Mouse (Mus musculus): Measurements from ENCODE around the gene Rbms3.

The Rbms3 gene

GRCm38 (mm10) chr9:116903304-116903993, 726.3 kb downstream of the Rbms3 start:
- peak; percentile 70 for DNase-seq (ENCODE audit: low read depth)

- DNase-seq (ENCODE audit: low read depth) = no peak
Measured at GRCm38 (mm10) chr9:116899403-116899802, 730.3 kb downstream of the Rbms3 start.

DNA sequence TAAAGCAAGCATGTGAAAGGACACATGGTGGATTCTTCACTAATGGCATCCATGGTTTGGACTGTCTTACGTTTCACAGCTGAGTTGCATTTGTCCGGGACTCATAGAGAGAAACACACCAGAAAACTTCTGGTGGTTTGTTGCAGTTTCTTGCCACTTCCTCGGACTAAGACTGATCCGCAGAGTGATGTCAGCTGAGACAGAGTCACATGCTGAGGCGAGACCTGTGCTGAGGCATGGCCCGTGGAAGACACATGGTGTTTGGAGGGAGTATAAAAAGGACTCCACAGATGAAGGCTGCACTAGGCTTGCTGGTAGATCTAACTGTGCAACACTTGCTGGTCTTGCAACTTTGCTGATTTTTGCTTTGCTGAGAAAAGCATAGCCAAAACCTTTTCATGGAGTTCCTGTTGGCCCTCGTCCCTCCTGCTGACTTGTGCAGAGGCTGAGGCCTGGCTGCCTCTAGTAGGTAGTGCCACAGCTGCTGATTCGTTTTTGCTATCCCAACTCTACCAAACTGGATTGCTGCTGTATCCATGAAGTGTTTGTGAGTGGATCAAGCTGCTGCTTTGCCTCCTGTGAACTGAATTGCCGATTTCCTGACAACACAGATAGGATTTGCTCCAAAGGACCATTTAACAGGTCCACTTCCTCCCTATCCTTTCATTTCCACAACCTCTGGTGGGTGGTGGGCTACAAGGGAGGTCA, 742.6 kb downstream of the Rbms3 start:
- no peak for DNase-seq (ENCODE audit: low read depth)

DNA sequence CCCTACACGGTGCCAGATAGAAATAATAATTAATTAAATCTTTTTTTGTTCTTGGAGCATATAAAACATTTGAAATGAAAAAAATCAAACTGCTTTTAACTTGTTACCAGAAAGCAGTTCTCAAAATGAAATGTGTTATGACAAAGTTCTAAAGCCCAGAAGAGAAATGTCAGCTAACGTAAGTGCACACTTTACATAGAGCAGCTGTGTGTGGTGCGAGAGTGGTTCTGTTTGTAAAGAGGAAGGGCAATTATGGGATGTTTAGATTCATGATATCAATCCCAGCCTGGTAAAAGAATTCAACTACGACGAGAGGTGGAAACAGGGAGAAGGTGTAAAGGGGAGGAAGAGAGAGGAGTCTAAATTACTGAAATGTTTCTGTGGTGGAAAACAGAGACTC, 744.1 kb downstream of the Rbms3 start:
- DNase-seq (ENCODE audit: low read depth) = no peak

DNA sequence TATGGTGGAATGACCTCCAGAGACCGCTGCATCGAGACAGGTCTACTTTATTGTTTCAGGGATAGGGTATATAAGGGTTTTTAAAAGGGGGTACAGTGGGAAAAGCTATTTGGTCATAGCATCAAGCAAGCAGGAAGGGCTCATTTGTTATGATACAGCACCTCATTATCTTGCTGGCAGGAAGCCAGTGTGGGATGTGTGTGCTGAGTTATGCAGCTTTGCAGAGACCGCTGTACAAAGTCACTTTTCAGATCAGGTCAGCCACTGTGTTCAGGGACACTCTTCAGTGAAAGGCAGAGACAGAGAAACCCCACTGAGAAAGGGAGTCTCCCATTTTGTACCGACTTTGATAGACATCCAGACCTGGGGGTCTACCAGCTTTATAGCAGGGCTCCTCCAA, 749.2 kb downstream of the Rbms3 start:
- no peak for DNase-seq (ENCODE audit: low read depth)

GRCm38 (mm10) chr9:116879600-116880457, 749.9 kb downstream of the Rbms3 start:
- DNase-seq (ENCODE audit: low read depth) = no peak

DNA sequence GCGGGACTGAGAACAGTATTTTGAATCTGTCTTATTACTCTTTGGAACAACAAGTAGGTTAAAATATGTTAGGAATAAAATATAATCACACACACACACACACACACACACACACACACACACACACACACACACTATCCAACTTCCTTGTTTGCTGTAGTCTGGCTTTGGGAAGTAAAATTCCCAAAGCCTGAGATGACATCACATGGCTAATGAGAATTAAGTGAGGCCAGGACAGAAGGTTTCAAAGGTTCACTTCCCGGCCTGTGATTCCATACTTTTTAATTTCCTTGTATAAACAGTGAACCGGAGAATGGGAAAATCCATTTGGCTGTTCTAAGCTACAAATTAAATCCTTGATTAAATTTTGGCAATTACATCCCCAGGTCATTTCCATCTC, 752.9 kb downstream of the Rbms3 start:
- no peak for DNase-seq (ENCODE audit: low read depth)

DNA sequence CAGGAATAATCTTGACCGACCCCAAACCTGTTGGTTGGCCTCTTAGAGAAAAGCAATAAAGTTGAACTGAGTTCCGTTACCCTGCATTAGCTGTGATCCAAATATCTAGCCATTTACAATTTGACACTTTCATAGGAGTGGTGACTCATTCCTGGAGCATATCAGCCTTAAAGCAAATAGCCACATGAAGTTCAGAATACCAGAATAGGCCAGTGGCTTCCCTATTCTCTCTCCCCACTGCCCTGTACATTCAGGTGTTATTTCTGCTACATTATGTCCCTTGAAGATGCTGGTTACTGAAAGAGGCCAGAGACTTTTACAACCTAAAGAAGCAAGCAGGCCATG, 755.8 kb downstream of the Rbms3 start:
- no peak for DNase-seq (ENCODE audit: low read depth)

DNA sequence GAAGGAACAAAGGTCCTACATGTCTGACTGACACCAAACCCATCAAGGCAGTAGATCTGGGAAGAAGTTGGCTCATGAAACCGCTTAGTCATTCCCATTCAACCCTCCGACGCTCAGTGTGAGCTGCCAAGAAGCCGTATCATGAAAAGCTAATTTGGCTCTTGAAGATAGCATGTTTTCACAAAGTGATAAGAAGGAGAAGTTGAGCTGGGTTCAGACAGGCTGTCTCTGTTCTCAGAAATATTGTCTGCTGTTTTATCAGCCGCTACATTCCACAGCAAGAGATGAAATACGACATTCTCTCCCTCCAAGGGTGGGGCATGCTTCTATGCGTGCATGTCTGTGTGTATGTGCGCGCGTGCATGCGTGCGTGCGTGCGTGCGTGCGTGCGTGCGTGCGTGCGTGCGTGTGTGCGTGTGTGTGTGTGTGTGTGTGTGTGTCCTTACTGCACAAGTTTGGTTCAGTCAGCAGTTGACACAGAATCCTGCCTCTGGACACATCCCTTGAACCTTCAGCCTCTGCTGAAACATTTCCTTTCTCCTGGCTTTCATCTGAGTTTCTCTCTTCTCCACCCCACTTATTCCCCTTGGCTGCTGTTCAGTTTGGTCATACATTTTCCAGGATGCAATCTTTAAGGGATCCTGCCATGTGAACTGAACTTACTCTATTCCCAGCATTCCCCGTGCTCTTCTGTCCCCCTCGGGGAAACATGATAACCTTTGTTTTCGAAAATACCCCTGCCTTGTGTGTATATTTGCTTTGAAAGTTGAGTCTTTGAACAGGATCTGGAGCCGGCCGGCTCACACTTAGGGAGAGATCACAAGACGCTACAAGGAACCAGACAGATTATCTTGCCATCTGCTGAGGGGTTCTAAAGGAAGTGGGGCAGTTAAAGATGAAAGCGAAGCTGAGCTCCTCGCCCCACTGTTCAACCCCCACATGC, 756.4 kb downstream of the Rbms3 start:
- peak; percentile 56 for DNase-seq (ENCODE audit: low read depth)

GRCm38 (mm10) chr9:116872346-116872745, 757.4 kb downstream of the Rbms3 start:
- DNase-seq (ENCODE audit: low read depth) = no peak

DNA sequence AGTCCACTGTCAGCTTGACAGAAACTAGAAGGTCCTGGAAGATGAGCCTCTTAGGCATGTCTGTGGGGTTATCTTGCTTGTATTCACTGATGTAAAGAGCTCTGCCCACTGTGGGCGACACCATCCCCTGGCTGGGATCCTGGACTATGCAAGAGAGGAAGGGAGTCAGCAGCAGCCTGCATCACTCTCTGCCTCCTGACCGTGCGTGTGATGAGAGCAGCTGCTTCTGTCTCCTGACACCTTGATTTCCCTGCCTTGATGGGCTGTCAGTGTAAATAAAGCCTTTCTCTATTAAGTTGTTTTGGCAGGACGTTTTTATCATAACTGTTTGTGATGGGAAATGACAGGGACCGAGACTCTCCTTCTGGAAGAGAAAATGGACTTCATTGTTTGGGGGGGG, 758.1 kb downstream of the Rbms3 start:
- DNase-seq (ENCODE audit: low read depth) = no peak

DNA sequence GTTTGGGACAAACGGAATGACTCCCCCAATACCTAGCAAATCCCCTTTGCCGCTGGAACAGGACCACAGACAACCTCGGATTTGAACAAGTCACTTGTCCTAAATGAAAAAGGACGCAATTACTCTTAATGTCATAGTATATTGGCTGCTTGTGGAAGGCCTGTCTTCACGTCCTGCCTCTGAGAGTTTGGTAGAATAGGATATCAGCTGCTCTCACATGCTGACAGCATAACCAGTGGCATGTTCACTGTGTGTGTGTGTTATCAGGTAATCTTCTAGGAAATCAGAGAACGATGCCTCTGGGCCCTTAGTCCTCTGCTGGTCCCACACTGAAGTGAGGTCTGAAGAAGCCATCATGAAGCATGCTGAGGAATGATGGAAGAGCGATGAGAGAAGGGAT, 763.7 kb downstream of the Rbms3 start:
- DNase-seq (ENCODE audit: low read depth) = no peak

DNA sequence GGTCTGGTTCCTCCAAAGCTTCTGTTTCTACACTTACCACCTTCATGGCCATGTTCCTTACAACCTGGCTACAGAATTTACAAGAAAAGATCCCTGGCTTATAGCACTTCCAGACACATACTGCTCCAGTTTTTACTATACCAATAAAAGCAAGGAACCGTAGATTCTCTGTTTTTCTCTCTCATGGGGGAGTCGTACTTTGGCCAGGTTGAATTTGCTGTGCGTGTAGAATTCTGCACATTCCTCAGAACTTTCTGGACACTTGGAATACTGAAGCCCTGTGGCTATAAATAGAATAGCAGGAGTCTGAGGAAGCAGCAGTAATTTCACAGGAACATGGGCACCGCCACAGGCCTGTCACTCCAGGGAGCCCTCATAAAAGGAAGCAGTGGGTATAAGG, 766.1 kb downstream of the Rbms3 start:
- no peak for DNase-seq (ENCODE audit: low read depth)

DNA sequence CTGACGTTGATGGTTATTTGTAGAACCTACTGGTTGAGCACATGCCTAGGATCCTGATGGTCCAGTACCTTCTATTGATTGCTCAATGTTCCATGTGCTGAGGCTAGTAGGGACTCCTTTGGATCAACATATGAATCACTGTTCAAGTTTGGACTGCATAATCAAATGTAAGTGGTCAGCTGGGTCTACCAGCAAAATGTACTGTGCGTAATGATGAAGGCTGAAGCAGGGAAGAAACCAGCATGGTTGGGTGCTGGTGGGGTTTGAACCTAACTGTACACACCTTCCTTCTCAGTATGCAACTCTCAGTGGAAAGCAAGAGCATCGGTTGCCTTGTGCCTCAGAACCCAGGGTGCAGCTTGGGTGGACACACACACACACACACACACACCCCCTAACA, 767.4 kb downstream of the Rbms3 start:
- no peak for DNase-seq (ENCODE audit: low read depth)

DNA sequence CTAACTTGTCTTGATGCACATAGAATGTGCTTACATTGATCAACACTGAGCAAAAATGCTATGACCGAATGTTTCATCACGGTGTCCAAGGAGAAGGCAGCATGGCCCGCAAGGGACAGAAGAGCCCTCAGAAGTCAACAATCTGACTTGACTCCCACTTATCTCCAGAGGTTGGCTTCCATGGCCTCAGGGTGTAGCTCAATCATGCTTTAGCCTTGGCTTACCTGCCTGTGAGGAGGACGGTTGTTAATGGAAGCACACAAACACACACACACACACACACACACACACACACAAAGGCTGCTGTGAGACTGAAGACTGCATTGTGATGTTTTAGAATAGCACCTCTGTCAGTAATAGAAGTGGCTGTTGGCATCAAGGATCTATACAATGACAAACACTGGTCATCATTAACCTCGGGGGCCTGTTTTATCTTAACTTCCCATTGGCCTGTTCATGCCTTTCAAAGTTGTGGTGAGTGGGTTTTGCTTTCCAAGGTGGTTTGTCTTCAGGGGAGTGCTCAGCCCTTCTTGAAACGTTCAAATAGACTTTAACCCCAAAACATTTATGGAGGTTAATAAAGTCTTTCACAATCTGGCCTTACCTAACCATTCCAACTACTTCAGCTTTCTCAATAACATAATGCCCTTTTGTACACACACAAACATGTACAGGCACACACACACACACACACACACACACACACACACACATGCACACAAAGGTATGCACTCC, 771.7 kb downstream of the Rbms3 start:
- DNase-seq (ENCODE audit: low read depth) = no peak

- DNase-seq (ENCODE audit: low read depth) = no peak
Measured at GRCm38 (mm10) chr9:116857151-116857550, 772.6 kb downstream of the Rbms3 start.

DNA sequence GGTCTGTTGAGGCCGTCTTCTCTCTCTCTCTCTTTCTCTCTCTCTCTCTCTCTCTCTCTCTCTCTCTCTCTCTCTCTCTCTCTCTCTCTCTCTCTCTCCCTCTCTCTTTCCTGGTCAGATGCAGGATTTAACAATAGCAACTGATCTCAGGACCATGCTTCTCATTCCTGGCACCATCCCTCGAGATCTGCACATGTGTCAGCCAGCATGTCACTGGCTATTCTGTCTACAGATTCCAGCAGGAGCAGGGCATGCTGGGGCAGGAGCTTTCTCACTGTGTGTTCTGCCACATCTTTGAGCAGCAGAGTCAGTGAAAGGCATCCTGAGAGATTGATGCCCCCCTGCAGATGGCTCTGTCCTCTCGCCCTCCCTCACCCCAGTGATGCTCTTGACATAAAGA, 774.0 kb downstream of the Rbms3 start:
- DNase-seq (ENCODE audit: low read depth) = no peak

GRCm38 (mm10) chr9:116848905-116849304, 780.8 kb downstream of the Rbms3 start:
- no peak for DNase-seq (ENCODE audit: low read depth)

GRCm38 (mm10) chr9:116848166-116848565, 781.5 kb downstream of the Rbms3 start:
- DNase-seq (ENCODE audit: low read depth) = no peak

GRCm38 (mm10) chr9:116847241-116848135, 782.2 kb downstream of the Rbms3 start:
- DNase-seq (ENCODE audit: low read depth) = peak; percentile 58
